Mouse (Mus musculus) C2C12 (cell line): ENCODE data around the gene Cavin2. TPM values are rescaled to one million over a fixed set of nuclear protein-coding genes. Genes with fewer than 3 reads are reported as not detected.

Source experiments
- H3K27me3 ChIP-seq: one replicate; pipeline ENCODE4 v1.6.1; 2011; ENCODE audit not compliant: control insufficient read depth, insufficient read depth, insufficient read length
- H3K36me3 ChIP-seq: one replicate; pipeline ENCODE4 v1.6.1; 2011; ENCODE audit not compliant: control insufficient read depth, insufficient read depth
- H3K4me3 ChIP-seq: one replicate; pipeline ENCODE4 v1.5.1; 2011; ENCODE audit warnings: mild to moderate bottlenecking, control low read depth; ENCODE audit not compliant: poor library complexity, insufficient read depth, severe bottlenecking
- H3K79me2 ChIP-seq: one replicate; pipeline ENCODE4 v1.6.1; 2011; ENCODE audit not compliant: control insufficient read depth, insufficient read depth
- H3K79me3 ChIP-seq: one replicate; pipeline ENCODE4 v1.6.1; 2011; ENCODE audit warnings: low read depth, control low read depth
- H3ac ChIP-seq: one replicate; pipeline ENCODE3; 2011; ENCODE audit warnings: low read depth; ENCODE audit not compliant: control insufficient read depth, insufficient read length
- CEBPB ChIP-seq: IDR thresholded peaks from one replicate; pipeline ENCODE4 v1.6.1; 2011; ENCODE audit warnings: low read depth, mild to moderate bottlenecking, control low read depth, moderate library complexity
- CTCF ChIP-seq: IDR thresholded peaks from one replicate; pipeline ENCODE4 v1.5.1; 2011; ENCODE audit not compliant: control insufficient read depth, insufficient read depth, insufficient read length
- FOSL1 ChIP-seq: IDR thresholded peaks from one replicate; pipeline ENCODE4 v1.8.0; 2011; ENCODE audit warnings: mild to moderate bottlenecking, low read length; ENCODE audit not compliant: poor library complexity, insufficient read depth, severe bottlenecking
- MAX ChIP-seq: IDR thresholded peaks from one replicate; pipeline ENCODE4 v1.6.1; 2011; ENCODE audit warnings: mild to moderate bottlenecking, control low read depth
- MYOD1 ChIP-seq: IDR thresholded peaks from one replicate; pipeline ENCODE4 v1.6.1; 2011; ENCODE audit warnings: low read depth; ENCODE audit not compliant: control insufficient read depth, insufficient read length
- MYOG ChIP-seq: IDR thresholded peaks from one replicate; pipeline ENCODE4 v1.6.1; 2011; ENCODE audit not compliant: control insufficient read depth, insufficient read length; ENCODE audit errors: extremely low read depth
- USF1 ChIP-seq: IDR thresholded peaks from one replicate; pipeline ENCODE4 v1.6.1; 2011; ENCODE audit warnings: low read depth, mild to moderate bottlenecking, control low read depth, moderate library complexity
- polyA plus RNA-seq: library from polyadenylated mRNA; unstranded; fragments of >200 nt; fragmentation: generic; extraction: Trizol; gene quantifications from one replicate; pipeline ENCODE4 v1.2.1, GENCODE M21; 2012; ENCODE audit warnings: missing spikeins

The Cavin2 gene
- polyA plus RNA-seq, 1 experiment, result 0.29 TPM

DNA sequence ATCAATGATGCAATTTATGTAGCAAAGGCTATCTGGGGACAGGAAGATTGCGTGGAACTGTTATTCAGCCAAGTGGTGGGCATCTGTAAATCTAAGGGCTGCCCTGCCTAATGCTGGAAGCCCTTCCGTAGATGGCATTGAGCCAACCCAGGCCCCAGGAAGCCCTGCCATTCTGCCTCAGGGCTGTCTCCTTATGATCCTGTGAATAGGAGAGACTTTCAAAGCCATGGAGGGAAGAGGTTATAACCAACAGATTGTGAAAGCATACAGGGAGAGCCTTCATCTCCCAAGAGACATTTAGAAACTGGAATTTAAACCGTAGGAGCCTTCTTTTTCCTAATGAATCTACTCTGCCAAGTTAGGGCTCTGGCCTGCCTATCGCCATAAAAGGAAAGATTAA lies 1.7 kb downstream of the Cavin2 start:
- no peak overlapping the region for H3K4me3 ChIP-seq

DNA sequence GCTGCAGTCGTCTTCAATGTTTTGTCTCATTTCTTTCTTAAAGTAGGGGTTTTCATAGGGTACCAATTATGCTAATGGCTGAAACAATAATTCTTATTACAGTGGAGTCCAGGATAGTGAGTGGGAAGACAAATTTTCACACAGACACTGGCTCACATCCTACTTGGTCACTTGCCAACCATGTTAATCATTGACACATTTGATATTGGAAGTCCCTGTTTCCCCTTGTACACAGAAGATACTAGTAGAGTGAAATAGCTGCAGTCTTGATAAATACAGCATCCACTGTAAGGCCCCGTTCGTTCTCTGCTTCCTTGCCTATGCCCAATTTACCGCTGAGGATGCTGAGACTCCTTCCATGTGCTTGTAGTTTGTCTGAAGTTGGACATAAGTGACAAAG lies 3.4 kb downstream of the Cavin2 start:
- H3K4me3 ChIP-seq, result no peak overlapping the region
- H3ac ChIP-seq, result no peak overlapping the region
- H3K36me3 ChIP-seq, result no peaks in the 10 kb centered on the region
- no peaks in the 10 kb centered on the region for H3K27me3 ChIP-seq
- TF ChIP-seq MYOD1 (no peak), MAX (no peak), CTCF (no peak), CEBPB (no peak), USF1 (no peak), FOSL1 (no peak), MYOG (no peak)
- no peaks in the 10 kb centered on the region for H3K79me2 ChIP-seq
- H3K79me3 ChIP-seq, result peaks cover 1% of the 10 kb centered on the region

More for the DNA sequence above, 1.7 kb downstream of the Cavin2 start:
- Histone ChIP-seq H3ac (no peak overlapping the region), H3K27me3 (no peaks in the 10 kb centered on the region), H3K79me3 (peaks cover 1% of the 10 kb centered on the region), H3K79me2 (no peaks in the 10 kb centered on the region), H3K36me3 (no peaks in the 10 kb centered on the region)
- TF ChIP-seq CEBPB, result no peak
- no peak for TF ChIP-seq FOSL1
- TF ChIP-seq MYOG, result no peak
- no peak for TF ChIP-seq USF1
- TF ChIP-seq CTCF, result no peak
- no peak for TF ChIP-seq MYOD1
- TF ChIP-seq MAX, result no peak

DNA sequence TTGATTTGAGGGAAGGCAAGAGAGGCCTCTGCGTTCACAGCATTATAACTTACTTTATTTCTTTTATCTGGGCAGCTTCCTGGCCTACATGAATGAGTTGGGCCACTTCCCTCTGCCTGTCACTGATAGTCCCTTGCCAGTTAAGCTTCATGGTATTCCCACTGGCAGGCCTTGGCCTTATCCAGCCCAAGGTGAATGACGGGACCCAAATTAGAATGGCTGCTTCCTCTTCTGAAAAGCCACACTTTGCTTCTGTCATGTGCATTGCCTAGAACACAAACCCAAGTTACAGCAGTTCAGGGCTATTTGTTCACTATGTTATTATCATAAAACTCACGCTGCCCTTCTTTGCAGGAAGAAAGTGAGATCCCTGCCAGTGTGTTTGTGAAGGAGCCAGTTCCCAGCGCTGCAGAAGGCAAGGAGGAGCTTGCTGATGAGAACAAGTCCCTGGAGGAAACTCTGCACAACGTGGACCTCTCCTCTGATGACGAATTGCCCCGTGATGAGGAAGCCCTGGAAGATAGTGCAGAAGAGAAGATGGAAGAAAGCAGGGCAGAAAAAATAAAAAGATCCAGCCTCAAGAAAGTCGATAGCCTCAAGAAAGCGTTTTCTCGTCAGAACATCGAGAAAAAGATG lies 11.5 kb downstream of the Cavin2 start:
- Histone ChIP-seq H3K27me3 (no peaks in the 10 kb centered on the region), H3ac (no peak overlapping the region), H3K4me3 (no peak overlapping the region), H3K79me3 (no peaks in the 10 kb centered on the region), H3K36me3 (no peaks in the 10 kb centered on the region), H3K79me2 (no peaks in the 10 kb centered on the region)
- TF ChIP-seq FOSL1 (no peak), CEBPB (no peak), MAX (no peak), CTCF (no peak), MYOG (no peak), USF1 (no peak)

DNA sequence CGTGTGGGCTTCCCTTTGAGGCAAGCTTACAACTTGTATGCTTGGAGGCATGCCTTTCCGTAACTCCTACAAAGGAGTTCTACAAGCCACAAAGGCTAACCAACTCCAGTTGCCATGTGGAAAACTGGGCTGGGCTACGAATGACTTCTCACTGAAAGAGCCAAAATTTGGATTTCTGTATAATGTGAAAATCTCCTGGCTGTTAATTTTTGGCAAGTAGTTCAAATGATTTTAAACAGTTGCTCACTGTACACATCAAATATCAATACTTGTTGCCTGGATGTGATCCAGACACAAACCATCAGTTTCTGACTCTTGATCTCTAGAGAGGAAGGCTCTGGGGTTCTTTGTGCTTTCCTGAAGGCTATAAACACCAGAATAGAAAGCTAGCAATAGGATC lies 18.1 kb downstream of the Cavin2 start:
- Histone ChIP-seq H3K36me3 (no peaks in the 10 kb centered on the region), H3K4me3 (no peak overlapping the region), H3K79me2 (no peaks in the 10 kb centered on the region), H3ac (no peak overlapping the region), H3K27me3 (no peaks in the 10 kb centered on the region), H3K79me3 (no peaks in the 10 kb centered on the region)
- TF ChIP-seq MYOD1 (no peak), CTCF (no peak), MAX (no peak), MYOG (no peak), FOSL1 (no peak), CEBPB (no peak), USF1 (no peak)

DNA sequence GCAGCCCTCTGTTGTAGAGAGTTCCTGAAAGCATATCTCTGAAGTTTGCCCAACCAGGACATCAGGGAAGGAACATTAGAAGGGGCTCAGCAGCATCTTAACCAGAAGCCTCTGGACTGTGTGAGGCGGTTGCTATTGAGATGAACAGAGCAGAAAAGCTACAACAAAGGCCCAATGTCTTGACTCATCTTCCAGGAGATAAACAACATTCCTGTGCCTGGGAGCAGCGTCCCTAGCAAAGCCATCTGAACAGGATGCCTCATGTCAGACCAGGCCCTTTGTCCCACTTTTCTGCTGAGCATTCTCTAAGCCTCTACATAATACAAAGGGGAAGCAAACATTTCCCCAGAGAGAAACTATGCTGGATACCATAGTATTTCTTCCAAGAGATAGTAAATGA lies 26.6 kb downstream of the Cavin2 start:
- TF ChIP-seq CTCF (no peak), CEBPB (no peak), MAX (no peak), MYOD1 (no peak), MYOG (no peak), FOSL1 (no peak)
- Histone ChIP-seq H3K79me2 (no peaks in the 10 kb centered on the region), H3K79me3 (no peaks in the 10 kb centered on the region), H3K36me3 (no peaks in the 10 kb centered on the region), H3K27me3 (no peaks in the 10 kb centered on the region), H3K4me3 (no peak overlapping the region), H3ac (no peak overlapping the region)

DNA sequence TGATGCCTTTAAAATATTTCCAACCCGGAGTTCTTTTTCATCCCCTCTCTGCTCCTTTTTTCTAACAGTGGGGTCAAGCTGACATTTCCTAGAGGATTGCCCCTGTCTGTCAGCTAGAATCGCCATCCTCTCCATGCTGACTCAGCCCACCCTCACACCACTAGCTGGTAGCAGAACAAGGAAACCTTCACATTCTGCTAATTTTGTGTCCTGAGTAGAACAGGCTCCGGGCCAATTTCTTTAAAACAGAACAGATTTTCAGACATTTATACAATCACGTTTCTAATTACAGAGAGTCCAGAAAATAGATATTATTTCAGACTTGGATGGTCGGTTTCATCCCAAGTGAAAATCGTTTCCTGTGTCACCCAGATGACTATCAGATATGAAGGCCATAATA lies 34.6 kb downstream of the Cavin2 start:
- TF ChIP-seq MAX, result no peak
- Histone ChIP-seq H3ac (no peak overlapping the region), H3K79me3 (no peaks in the 10 kb centered on the region), H3K4me3 (no peak overlapping the region), H3K79me2 (no peaks in the 10 kb centered on the region), H3K27me3 (no peaks in the 10 kb centered on the region), H3K36me3 (no peaks in the 10 kb centered on the region)
